Mouse (Mus musculus): Measurements from ENCODE around the gene Slc1a5. TPM values are rescaled to one million over a fixed set of nuclear protein-coding genes. Genes with fewer than 3 reads are reported as not detected.

Gene Slc1a5
- polyA plus RNA-seq, 2 experiments = 21.7 to 80.3 TPM

DNA sequence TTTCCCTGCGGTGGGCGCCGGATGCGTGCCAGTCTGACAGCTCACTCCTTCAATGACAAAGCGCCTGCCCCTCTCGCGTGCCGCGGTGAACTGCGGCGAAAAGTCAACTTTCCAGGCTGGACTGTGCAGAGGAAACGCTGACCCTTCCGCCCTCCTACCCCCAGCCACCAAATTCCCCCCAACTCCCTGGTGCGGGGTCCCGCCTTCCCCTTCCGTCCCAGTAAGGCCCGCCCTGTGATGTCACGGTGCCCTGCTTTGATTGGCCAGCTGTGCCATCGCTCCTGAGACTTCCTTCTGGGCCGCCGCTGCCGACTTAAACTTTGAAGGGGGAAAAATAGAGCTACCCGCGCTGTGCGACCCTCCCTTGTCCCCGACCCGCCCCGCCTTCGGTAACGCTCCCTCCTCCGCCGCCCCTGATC is 61.5 kb downstream of the Slc1a5 start, which contains the start of gene Prkd2:
Gene Prkd2, plus strand, starts transcription at position 258 of the 419 bp plus-strand sequence.
- WGBS = under 1% methylated on average over 23 of the region's 32 CpGs
- peak; percentile 92 for DNase-seq (ENCODE audit: low spot score)
- peak within 1 kb of the TSS; percentile 69 for H3K9ac ChIP-seq (ENCODE audit: low read depth, low read length, severe bottlenecking)
- H3K4me3 ChIP-seq (replicated peaks; ENCODE audit: low read length) = peak within 1 kb of the TSS; percentile 60
- peaks cover 19% of the 10 kb centered on the region for H3K4me1 ChIP-seq (ENCODE audit: control insufficient read depth, insufficient read depth, low read length)
- H3K9me3 ChIP-seq (ENCODE audit: control insufficient read depth, low read length) = no peaks in the 10 kb centered on the region
- H3K36me3 ChIP-seq (ENCODE audit: control insufficient read depth, insufficient read depth, low read length) = peaks cover 45% of the 10 kb centered on the region
- TF ChIP-seq POLR2A (IDR thresholded peaks at IDR 0.05; ENCODE audit: borderline replicate concordance, extremely low read depth, insufficient read depth, insufficient read length) = no peak
- peak within 1 kb of the TSS; percentile 91 for H3K4me2 ChIP-seq (replicated peaks; ENCODE audit: low read depth, low read length, severe bottlenecking)
- H3K27ac ChIP-seq (replicated peaks; ENCODE audit: low read depth, low read length) = peak within 1 kb of the TSS; percentile 66
- no peaks in the 10 kb centered on the region for H3K27me3 ChIP-seq (ENCODE audit: control insufficient read depth, insufficient read depth, low read length)
- peak; percentile 89 for ATAC-seq (ENCODE audit: low FRiP score, low read depth)

DNA sequence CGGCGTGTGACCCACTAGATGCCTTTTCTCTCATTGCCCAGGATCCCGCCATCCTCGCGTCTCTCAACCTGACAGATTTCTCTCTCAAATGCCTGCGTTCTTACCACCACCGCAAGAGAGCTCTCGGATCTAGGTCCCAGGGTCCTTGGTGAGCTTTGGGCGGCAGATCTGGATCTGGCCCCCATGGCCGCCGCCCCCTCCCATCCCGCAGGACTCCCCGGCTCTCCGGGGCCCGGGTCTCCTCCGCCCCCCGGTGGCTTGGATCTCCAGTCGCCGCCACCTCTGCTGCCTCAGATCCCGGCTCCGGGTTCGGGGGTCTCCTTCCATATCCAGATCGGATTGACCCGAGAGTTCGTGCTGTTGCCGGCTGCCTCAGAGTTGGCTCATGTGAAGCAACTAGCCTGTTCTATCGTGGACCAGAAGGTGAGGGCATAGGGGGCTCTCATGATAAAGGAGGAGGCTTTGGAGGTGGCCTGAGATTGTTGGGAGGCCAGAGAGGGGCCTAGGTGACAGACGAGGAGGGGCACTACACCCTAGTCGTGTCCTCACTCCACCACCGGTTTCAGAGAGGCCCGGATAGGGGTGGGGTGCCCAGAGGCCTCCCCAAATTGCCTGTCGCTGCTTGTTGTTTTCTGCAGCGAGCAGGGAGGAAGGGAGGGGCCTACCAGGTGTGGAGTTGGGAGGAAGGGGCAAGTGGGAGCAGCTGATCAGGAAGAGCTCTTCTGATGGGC is 62.5 kb downstream of the Slc1a5 start:
- ATAC-seq (ENCODE audit: low FRiP score, low read depth) = no peak

DNA sequence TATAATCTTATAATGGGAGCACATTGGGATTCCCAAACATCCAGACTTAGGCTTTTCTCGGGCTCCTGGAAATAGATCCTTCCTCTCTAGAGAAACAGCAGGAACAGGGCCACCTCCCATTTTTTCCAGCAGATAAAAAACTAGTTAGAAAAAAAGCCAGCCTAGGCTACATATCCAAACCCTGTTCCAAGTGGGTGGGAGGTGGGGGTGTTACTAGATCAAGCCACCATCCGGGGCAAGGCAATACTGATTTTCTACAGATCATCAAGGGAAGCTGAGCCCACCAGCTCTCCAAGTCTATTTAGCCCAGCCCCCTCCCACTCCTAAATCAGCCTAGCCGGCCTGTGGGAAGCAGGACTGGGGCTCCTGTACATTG is 63.5 kb downstream of the Slc1a5 start:
- ATAC-seq (ENCODE audit: low FRiP score, low read depth) = no peak
- peak overlapping the region; percentile 52 for H3K9ac ChIP-seq (ENCODE audit: low read depth, low read length, severe bottlenecking)
- no peaks in the 10 kb centered on the region for H3K9me3 ChIP-seq (ENCODE audit: control insufficient read depth, low read length)
- no peaks in the 10 kb centered on the region for H3K27me3 ChIP-seq (ENCODE audit: control insufficient read depth, insufficient read depth, low read length)
- H3K4me3 ChIP-seq (replicated peaks; ENCODE audit: low read length) = peak overlapping the region; percentile 60
- DNase-seq (ENCODE audit: low spot score) = no peak
- peak overlapping the region; percentile 63 for H3K27ac ChIP-seq (replicated peaks; ENCODE audit: low read depth, low read length)
- peak overlapping the region; percentile 91 for H3K4me2 ChIP-seq (replicated peaks; ENCODE audit: low read depth, low read length, severe bottlenecking)
- peaks cover 44% of the 10 kb centered on the region for H3K36me3 ChIP-seq (ENCODE audit: control insufficient read depth, insufficient read depth, low read length)
- 33% methylated on average over 3 of the region's 3 CpGs for WGBS
- peaks cover 19% of the 10 kb centered on the region for H3K4me1 ChIP-seq (ENCODE audit: control insufficient read depth, insufficient read depth, low read length)
- TF ChIP-seq POLR2A (IDR thresholded peaks at IDR 0.05; ENCODE audit: borderline replicate concordance, extremely low read depth, insufficient read depth, insufficient read length) = no peak

More for the DNA sequence above, 62.5 kb downstream of the Slc1a5 start:
- H3K27ac ChIP-seq (replicated peaks; ENCODE audit: low read depth, low read length) = peak overlapping the region; percentile 66
- H3K9ac ChIP-seq (ENCODE audit: low read depth, low read length, severe bottlenecking) = peak overlapping the region; percentile 69
- H3K27me3 ChIP-seq (ENCODE audit: control insufficient read depth, insufficient read depth, low read length) = no peaks in the 10 kb centered on the region
- H3K4me1 ChIP-seq (ENCODE audit: control insufficient read depth, insufficient read depth, low read length) = peaks cover 19% of the 10 kb centered on the region
- WGBS = under 1% methylated on average over 33 of the region's 33 CpGs
- TF ChIP-seq POLR2A (IDR thresholded peaks at IDR 0.05; ENCODE audit: borderline replicate concordance, extremely low read depth, insufficient read depth, insufficient read length) = no peak
- H3K4me2 ChIP-seq (replicated peaks; ENCODE audit: low read depth, low read length, severe bottlenecking) = peak overlapping the region; percentile 91
- H3K4me3 ChIP-seq (replicated peaks; ENCODE audit: low read length) = peak overlapping the region; percentile 60
- peaks cover 44% of the 10 kb centered on the region for H3K36me3 ChIP-seq (ENCODE audit: control insufficient read depth, insufficient read depth, low read length)
- peak; percentile 47 for DNase-seq (ENCODE audit: low spot score)
- no peaks in the 10 kb centered on the region for H3K9me3 ChIP-seq (ENCODE audit: control insufficient read depth, low read length)

- Histone ChIP-seq H3K9me3 (ENCODE audit: control insufficient read depth, low read length) (no peaks in the 10 kb centered on the region), H3K4me1 (ENCODE audit: control insufficient read depth, insufficient read depth, low read length) (peaks cover 19% of the 10 kb centered on the region), H3K4me3 (replicated peaks; ENCODE audit: low read length) (peak overlapping the region; percentile 60), H3K36me3 (ENCODE audit: control insufficient read depth, insufficient read depth, low read length) (peaks cover 44% of the 10 kb centered on the region), H3K27ac (replicated peaks; ENCODE audit: low read depth, low read length) (peak overlapping the region; percentile 63), H3K4me2 (replicated peaks; ENCODE audit: low read depth, low read length, severe bottlenecking) (peak overlapping the region; percentile 91), H3K9ac (ENCODE audit: low read depth, low read length, severe bottlenecking) (peak overlapping the region; percentile 52), H3K27me3 (ENCODE audit: control insufficient read depth, insufficient read depth, low read length) (no peaks in the 10 kb centered on the region)
- ATAC-seq (ENCODE audit: low FRiP score, low read depth) (no peak), DNase-seq (ENCODE audit: low spot score) (no peak)
- 18% methylated on average over 14 of the region's 14 CpGs for WGBS
- no peak for TF ChIP-seq POLR2A (IDR thresholded peaks at IDR 0.05; ENCODE audit: borderline replicate concordance, extremely low read depth, insufficient read depth, insufficient read length)
Observed at GRCm38 (mm10) chr7:16845072-16845819, 64.1 kb downstream of the Slc1a5 start.

- Histone ChIP-seq H3K4me2 (replicated peaks; ENCODE audit: low read depth, low read length, severe bottlenecking) (peak overlapping the region; percentile 91), H3K9me3 (ENCODE audit: control insufficient read depth, low read length) (no peaks in the 10 kb centered on the region), H3K27me3 (ENCODE audit: control insufficient read depth, insufficient read depth, low read length) (no peaks in the 10 kb centered on the region), H3K36me3 (ENCODE audit: control insufficient read depth, insufficient read depth, low read length) (peaks cover 44% of the 10 kb centered on the region), H3K27ac (replicated peaks; ENCODE audit: low read depth, low read length) (peak overlapping the region; percentile 63), H3K9ac (ENCODE audit: low read depth, low read length, severe bottlenecking) (peak overlapping the region; percentile 52), H3K4me3 (replicated peaks; ENCODE audit: low read length) (peak overlapping the region; percentile 60), H3K4me1 (ENCODE audit: control insufficient read depth, insufficient read depth, low read length) (peaks cover 19% of the 10 kb centered on the region)
- 35% methylated on average over 10 of the region's 10 CpGs for WGBS
- no peak for TF ChIP-seq POLR2A (IDR thresholded peaks at IDR 0.05; ENCODE audit: borderline replicate concordance, extremely low read depth, insufficient read depth, insufficient read length)
- DNase-seq (ENCODE audit: low spot score) (no peak), ATAC-seq (ENCODE audit: low FRiP score, low read depth) (no peak)
Observed at GRCm38 (mm10) chr7:16845820-16846167, 64.7 kb downstream of the Slc1a5 start.

Measured in limb, embryonic 14.5 days (tissue).